Mouse (Mus musculus): ENCODE data around the gene Hlcs.

DNA sequence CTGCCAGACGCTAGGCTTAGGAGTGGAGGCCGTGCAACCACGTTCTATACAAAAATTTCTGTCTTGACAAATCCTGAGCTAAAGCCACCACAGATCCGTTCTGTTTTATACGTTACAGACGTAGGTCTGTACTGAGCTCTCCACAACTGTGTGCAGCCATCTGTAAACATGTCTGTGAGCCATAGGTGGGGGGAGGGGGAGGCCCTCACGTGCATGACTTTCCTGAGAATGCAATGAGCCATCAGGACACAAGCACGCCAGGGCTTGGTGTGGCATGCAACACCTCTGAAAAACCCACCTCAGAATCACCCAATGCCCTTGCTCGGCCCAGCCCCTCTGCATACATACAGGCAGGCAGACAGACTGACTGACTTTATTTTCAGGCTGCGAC lies 36.9 kb upstream of the Hlcs start:
- TF ChIP-seq CTCF (IDR thresholded peaks at IDR 0.05; ENCODE audit: low read depth): no peak
- no peak for TF ChIP-seq EP300 (optimal IDR thresholded peaks at IDR 0.05)
